Mouse (Mus musculus): ENCODE measurements at regions not wholly inside any gene's neighbourhood (a gene's known extent, or its start where the extent isn't known, plus 50 kb on each side); places are given as distances from the start of the nearest gene placed in this dataset.

GRCm38 (mm10) chr12:90946528-90946918, 208.3 kb upstream of the Dio2 start:
- ATAC-seq (replicated peaks; ENCODE audit: poor library complexity): no peak

- ATAC-seq (replicated peaks; ENCODE audit: poor library complexity): no peak
These were observed 207.7 kb upstream of the Dio2 start for GRCm38 (mm10) chr12:90945743-90946527.

DNA sequence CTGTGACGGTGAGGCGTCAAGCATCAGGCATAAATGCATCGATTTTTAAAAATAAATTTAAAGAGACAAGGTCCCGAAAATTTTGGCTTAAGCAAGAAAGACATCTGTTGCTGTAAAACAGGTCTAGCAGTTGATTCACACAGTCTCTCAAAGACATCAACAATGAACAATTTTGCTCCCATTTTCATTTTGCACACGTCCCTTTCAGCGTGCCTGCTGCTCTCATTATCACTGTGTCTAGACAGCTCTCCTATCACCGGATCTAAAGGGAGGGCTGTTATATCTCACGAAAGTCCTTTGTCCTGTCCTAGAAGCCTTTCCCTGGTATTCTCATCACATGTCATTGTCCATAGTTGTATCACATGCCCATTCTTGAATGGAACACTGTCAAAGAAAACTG, 194.4 kb upstream of the Dio2 start:
- no peak for ATAC-seq (replicated peaks; ENCODE audit: poor library complexity)

DNA sequence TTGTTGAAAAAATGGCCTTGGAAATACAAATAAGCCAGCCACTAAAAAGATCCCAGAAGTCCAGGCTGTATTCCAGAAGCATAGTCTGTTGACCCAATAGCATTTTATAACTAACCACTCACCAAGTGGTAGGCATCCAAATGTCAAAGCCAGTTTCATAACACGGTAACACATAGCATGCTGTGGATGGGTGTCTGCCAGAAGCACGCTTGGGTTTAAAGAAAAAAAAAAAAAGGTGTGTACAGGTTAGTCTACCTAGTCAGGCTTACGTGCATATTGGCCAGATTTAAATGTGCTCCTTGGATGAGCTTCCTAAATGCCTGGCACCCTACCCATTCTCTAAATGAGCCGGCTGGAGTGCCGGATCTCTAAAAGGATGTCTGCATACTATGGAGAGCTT, 194.0 kb upstream of the Dio2 start:
- ATAC-seq (replicated peaks; ENCODE audit: poor library complexity): no peak

DNA sequence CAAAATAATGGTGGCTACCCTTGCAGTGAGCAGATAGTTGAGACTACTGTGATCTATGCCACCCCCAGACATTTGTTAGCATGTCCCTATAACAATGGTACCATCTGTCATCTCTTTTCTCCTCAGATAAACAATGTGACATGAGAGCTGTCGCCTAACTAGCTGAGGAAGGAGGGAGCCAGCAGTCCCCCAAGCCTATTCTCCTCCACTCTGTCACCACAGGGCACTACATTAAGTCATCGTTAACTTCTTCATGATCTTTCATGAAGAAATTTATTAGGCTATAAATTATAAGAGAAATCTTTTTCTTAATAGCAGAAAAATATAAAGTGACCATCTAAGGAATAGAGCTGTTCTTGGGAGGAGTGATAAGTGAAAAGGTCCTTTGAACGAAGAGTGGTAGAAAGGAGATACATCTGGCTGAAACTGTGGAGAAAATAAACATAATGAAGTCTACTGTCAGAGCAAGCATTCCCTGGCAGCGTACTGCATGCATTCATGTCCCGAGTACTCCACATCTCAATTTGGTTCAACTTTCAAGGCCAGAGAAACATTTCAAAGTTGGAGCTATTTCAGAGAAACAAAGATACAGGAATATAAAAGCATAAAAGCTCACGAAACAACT, 192.0 kb upstream of the Dio2 start:
- no peak for ATAC-seq (replicated peaks; ENCODE audit: poor library complexity)

GRCm38 (mm10) chr12:90923603-90924002, 185.4 kb upstream of the Dio2 start:
- ATAC-seq (replicated peaks; ENCODE audit: poor library complexity): no peak

DNA sequence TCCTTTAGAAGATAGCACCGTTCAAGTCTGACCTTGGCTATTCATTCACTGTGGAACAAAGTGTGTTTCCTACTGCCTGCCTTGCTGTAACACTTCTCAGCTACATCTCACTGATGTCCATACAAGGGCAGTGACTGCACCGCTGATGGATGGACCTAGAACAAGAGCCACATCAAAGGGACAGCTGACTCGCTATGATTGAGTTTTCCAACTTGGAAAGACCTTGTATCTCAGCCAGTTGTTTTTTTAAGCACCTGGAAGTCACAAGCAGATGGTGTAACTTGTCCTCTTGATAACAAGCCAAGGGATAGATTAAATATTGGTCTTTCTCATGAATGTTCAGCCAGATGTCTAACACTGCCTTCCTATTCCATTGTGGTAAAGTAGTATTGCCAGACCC, 184.9 kb upstream of the Dio2 start:
- ATAC-seq (replicated peaks; ENCODE audit: poor library complexity): no peak

DNA sequence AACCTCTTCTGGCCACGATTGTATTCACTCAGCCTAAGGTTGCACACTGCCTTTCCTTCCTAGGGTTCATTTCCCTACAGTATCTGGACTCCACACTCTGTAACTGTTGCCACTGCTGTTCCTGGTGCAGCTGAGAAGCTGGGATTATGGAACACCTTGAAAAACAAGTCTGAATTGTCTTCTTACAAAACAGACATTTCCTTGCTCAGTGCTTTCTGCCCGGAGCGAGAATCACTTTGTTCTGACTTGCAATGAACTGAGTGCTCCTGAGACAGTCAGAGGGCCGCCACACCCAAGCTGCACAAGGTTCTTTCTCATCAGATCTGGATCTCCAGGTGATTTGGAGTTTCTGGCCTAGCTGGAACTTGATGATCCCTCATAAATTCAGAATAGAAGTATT, 183.0 kb upstream of the Dio2 start:
- ATAC-seq (replicated peaks; ENCODE audit: poor library complexity): no peak

DNA sequence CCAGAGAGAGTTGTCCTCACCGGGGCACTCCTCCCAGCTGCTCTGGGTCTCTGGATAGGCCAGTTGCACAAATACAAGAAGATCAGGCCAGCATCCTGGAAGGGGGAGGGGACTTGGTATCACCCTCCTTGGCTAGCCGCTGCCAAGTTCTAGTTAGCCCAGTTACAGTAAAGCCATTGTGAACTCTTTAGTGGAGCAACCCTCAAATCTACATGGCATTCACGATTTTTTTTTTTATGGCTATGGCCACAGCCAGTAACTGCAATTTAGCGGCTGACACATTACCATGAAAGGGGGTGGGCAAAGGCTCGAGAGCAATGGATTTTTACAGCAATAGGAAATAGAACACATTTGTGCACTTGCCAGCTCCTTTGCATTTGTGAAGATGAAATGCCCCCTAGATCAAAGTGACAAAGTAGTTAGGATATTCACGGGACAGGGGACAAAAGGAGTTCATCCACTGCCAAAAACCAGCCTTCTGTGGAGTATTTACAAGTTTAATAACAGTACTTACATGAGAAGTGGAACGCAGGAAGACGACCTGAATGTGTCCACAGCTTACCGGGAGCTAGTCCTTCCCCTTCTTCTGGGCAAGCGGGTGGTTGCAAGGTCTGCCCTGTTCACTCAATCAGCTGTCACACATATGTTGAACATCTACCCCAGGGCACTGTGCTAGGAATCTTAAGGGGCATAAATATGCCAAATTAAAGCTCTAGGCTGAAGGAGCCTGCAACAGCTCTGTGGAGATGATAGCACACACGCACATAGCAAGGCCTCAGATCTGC, 177.9 kb upstream of the Dio2 start:
- no peak for ATAC-seq (replicated peaks; ENCODE audit: poor library complexity)

GRCm38 (mm10) chr12:90903991-90904390, 165.8 kb upstream of the Dio2 start:
- peak; percentile 90 for ATAC-seq (replicated peaks; ENCODE audit: poor library complexity)

GRCm38 (mm10) chr12:90893655-90894370, 155.6 kb upstream of the Dio2 start:
- peak; percentile 52 for ATAC-seq (replicated peaks; ENCODE audit: poor library complexity)

- no peak for ATAC-seq (replicated peaks; ENCODE audit: poor library complexity)
These were observed 138.2 kb upstream of the Dio2 start for GRCm38 (mm10) chr12:90876230-90877005.

- ATAC-seq (replicated peaks; ENCODE audit: poor library complexity): no peak
These were observed 136.6 kb upstream of the Dio2 start for GRCm38 (mm10) chr12:90874840-90875239.

DNA sequence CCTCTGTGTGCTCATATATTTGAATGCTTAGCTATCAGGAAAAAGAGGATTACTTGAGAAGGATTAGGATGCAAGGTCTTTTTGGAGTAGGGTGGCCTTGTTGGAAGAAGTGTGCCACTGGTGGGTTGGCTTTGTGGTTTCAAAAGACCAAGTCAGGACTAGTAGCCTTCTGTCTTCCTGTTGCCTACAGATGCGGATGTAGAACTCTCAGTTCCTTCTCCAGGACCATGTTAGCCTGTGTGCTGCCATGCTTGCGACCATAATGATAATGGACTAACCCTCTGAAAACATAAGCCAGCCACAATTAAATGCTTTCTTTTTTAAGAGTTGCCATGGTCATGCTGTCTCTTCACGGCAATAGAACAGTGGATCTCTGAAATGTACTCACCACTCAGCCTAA, 135.7 kb upstream of the Dio2 start:
- no peak for ATAC-seq (replicated peaks; ENCODE audit: poor library complexity)

DNA sequence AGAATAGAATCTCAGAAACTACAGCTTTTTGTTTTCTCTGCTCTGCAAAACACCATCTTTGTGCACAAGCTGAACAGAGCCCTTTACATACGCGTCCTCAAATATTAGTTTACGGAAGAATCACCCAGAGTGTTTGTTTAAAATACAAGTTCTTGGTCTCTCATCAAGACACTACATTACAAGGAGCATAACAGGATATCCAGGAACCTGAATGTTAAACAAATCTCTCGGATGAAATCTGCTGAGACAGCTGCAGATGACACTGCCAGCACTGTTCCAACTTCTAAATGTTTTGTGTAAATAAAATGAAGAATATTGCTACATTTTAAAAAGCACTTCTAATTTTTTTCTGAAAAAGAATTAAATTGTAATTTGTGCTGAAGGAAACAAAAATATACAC, 128.4 kb upstream of the Dio2 start:
- ATAC-seq (replicated peaks; ENCODE audit: poor library complexity): no peak

- ATAC-seq (replicated peaks; ENCODE audit: poor library complexity): no peak
These were observed 124.4 kb upstream of the Dio2 start for GRCm38 (mm10) chr12:90862632-90863031.

- no peak for ATAC-seq (replicated peaks; ENCODE audit: poor library complexity)
These were observed 119.5 kb upstream of the Dio2 start for GRCm38 (mm10) chr12:90857746-90858145.

- ATAC-seq (replicated peaks; ENCODE audit: poor library complexity): no peak
These were observed 72.4 kb upstream of the Dio2 start for GRCm38 (mm10) chr12:90810666-90811065.

GRCm38 (mm10) chr12:90790562-90790961, 52.3 kb upstream of the Dio2 start:
- no peak for ATAC-seq (replicated peaks; ENCODE audit: poor library complexity)

All from megakaryocyte progenitor cell, adult 5-6 weeks (primary cell).